Mouse (Mus musculus): ENCODE results near the gene Cbr1.

- TF ChIP-seq NANOG (IDR thresholded peaks at IDR 0.05; ENCODE audit: borderline replicate concordance, low read length) (no peak), CTCF (conservative IDR thresholded peaks at IDR 0.05; ENCODE audit: low read length) (no peak)
These were observed 4.1 kb downstream of the Cbr1 start for GRCm38 (mm10) chr16:93609796-93610195.
